Mouse (Mus musculus) heart, embryonic 11.5 days (tissue): Measurements from ENCODE around the gene Ikzf2. TPM values are rescaled to one million over a fixed set of nuclear protein-coding genes. Genes with fewer than 3 reads are reported as not detected.

Experiments used
- ATAC-seq: fragments of 200-750 bp; cut with Nextera tagmentation; replicated peaks from 2 replicates; pipeline ENCODE4 v1.8.0; 2017; ENCODE audit warnings: moderate library complexity; ENCODE audit not compliant: insufficient number of reproducible peaks, low FRiP score, low TSS enrichment
- H3K27ac ChIP-seq: fragments of 300-500 bp; sonication (generic); 2 replicates; pipeline ENCODE4 v1.5.1; 2014; ENCODE audit warnings: mild to moderate bottlenecking, low read depth, low read length
- H3K27me3 ChIP-seq: fragments of 300-500 bp; sonication (generic); 2 replicates; pipeline ENCODE4 v1.6.1; 2014; ENCODE audit warnings: mild to moderate bottlenecking, low read length, mixed read lengths; ENCODE audit not compliant: control insufficient read depth, insufficient read depth
- H3K36me3 ChIP-seq: fragments of 300-500 bp; sonication (generic); 2 replicates; pipeline ENCODE4 v1.6.1; 2014; ENCODE audit warnings: mild to moderate bottlenecking, low read length, moderate library complexity, mixed read lengths; ENCODE audit not compliant: control insufficient read depth, insufficient read depth
- H3K4me1 ChIP-seq: fragments of 300-500 bp; sonication (generic); 2 replicates; pipeline ENCODE4 v1.6.1; 2014; ENCODE audit warnings: low read length; ENCODE audit not compliant: control insufficient read depth, insufficient read depth
- H3K4me2 ChIP-seq: fragments of 300-500 bp; sonication (generic); 2 replicates; pipeline ENCODE4 v1.6.1; 2014; ENCODE audit warnings: mild to moderate bottlenecking, moderate library complexity
- H3K4me3 ChIP-seq: fragments of 300-500 bp; sonication (generic); 2 replicates; pipeline ENCODE4 v1.5.1; 2014; ENCODE audit warnings: low read depth, low read length
- H3K9ac ChIP-seq: fragments of 300-500 bp; sonication (generic); 2 replicates; pipeline ENCODE4 v1.6.1; 2014; ENCODE audit warnings: mild to moderate bottlenecking, low read depth, low read length, moderate library complexity
- H3K9me3 ChIP-seq: fragments of 300-500 bp; sonication (generic); replicated peaks from 2 replicates; pipeline ENCODE4 v1.6.1; 2016; ENCODE audit warnings: low read length; ENCODE audit not compliant: control insufficient read depth
- WGBS: fragments of 180-500 bp; shearing (Covaris S2); extraction: QIAGEN DNeasy Blood & Tissue Kit; methylation state at CpG from one replicate; pipeline ENCODE4 v1.1.7; 2014; ENCODE audit not compliant: insufficient replicate concordance; 5-methylcytosine and 5-hydroxymethylcytosine counted together
- polyA plus RNA-seq: library from polyadenylated mRNA; unstranded; fragments of >200 nt; fragmentation: Nextera tagmentation; extraction: Ambion mirVana; gene quantifications from 2 replicates; pipeline ENCODE4 v1.2.1, GENCODE M21; 2014

Gene Ikzf2
- polyA plus RNA-seq, 1 experiment from 2014 or later: 3.1 TPM

- H3K27ac ChIP-seq: no peak overlapping the region
- no peaks in the 10 kb centered on the region for H3K4me1 ChIP-seq
- no peak overlapping the region for H3K9ac ChIP-seq
- H3K9me3 ChIP-seq: no peaks in the 10 kb centered on the region
- H3K4me2 ChIP-seq: no peak overlapping the region
- H3K4me3 ChIP-seq: no peak overlapping the region
- no peak for ATAC-seq
- no peaks in the 10 kb centered on the region for H3K36me3 ChIP-seq
- no peaks in the 10 kb centered on the region for H3K27me3 ChIP-seq
- 74% methylated on average over 6 of the region's 6 CpGs for WGBS
These were observed 198.4 kb downstream of the Ikzf2 start for GRCm38 (mm10) chr1:69488625-69489024.

Other genes starting within 250 kb of the Ikzf2 start
- gene Spag16, start 139.7 kb upstream of the Ikzf2 start, polyA plus RNA-seq: 1.1 and 1.2 TPM in 2 replicates